ENCODE assay signal across 8 mouse cellular contexts in the genomic region with DNA sequence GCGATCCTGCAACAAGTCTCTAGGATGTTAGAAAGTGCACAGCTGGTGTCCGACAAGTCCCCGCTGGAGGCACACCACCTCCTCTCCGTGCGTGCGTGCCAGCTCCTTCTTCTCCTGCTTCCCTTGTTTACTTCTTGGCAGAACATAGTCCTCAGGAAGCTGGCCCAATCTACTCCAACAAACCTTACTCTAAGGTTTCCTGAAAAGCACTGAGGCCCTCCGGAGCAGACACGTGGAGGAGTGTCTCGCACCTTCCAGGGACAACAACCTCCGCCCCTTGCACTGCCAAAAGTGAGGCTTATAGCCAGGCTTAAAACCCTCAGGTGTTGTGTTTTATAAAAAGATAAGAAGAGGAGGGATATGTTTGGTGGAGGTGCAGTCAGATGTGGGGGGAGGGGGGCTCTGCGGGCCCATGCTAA. TPM values are rescaled to one million over a fixed set of nuclear protein-coding genes. Genes with fewer than 3 reads are reported as not detected.
DNase-seq lines count a peak whose midpoint lies in the region; ATAC-seq and TF ChIP-seq lines count a peak whose summit lies in the region.

No protein-coding gene starts in this region.

- peaks cover 6% of the 10 kb centered on the region for H3K27me3 ChIP-seq in hindbrain, embryonic 10.5 days (ENCODE audit: insufficient read depth, poor library complexity, severe bottlenecking)
- no peaks in the 10 kb centered on the region for H3K27me3 ChIP-seq in hindbrain, postnatal 0 days (ENCODE audit: insufficient read depth, low read length)
- no peaks in the 10 kb centered on the region for H3K27me3 ChIP-seq in heart, embryonic 14.5 days (ENCODE audit: control insufficient read depth, insufficient read depth, low read length)
- no peaks in the 10 kb centered on the region for H3K27me3 ChIP-seq in midbrain, embryonic 13.5 days

- no peak overlapping the region for H3K9ac ChIP-seq in hindbrain, postnatal 0 days (replicated peaks; ENCODE audit: low read length)
- peak overlapping the region; percentile 63 for H3K9ac ChIP-seq in heart, embryonic 14.5 days (ENCODE audit: low read length)
- H3K9ac ChIP-seq in midbrain, embryonic 13.5 days (replicated peaks): no peak overlapping the region

- peak overlapping the region; percentile 56 for H3K27ac ChIP-seq in hindbrain, embryonic 10.5 days
- H3K27ac ChIP-seq in hindbrain, postnatal 0 days: no peak overlapping the region
- H3K27ac ChIP-seq in heart, embryonic 14.5 days (replicated peaks in 1 of 2; ENCODE audit: control insufficient read depth in 1 of 2, insufficient read depth in 1 of 2, low read depth in 2 of 2, low read length in 2 of 2): peak overlapping the region; percentile 85 to 93
- no peak overlapping the region for H3K27ac ChIP-seq in midbrain, embryonic 13.5 days

- peaks cover 36% of the 10 kb centered on the region for H3K4me1 ChIP-seq in hindbrain, embryonic 10.5 days (replicated peaks)
- 0 out of 2 replicates have a peak, but pooled peaks cover 8% of the 10 kb centered on the region for H3K4me1 ChIP-seq in hindbrain, postnatal 0 days (ENCODE audit: insufficient read depth, low read length)
- peaks cover 29 to 46% of the 10 kb centered on the region in 2 experiments for H3K4me1 ChIP-seq in heart, embryonic 14.5 days (ENCODE audit: control insufficient read depth in 2 of 2, insufficient read depth in 2 of 2, low read length in 2 of 2)
- H3K4me1 ChIP-seq in midbrain, embryonic 13.5 days (replicated peaks): peaks cover 28% of the 10 kb centered on the region

- no peaks in the 10 kb centered on the region for H3K36me3 ChIP-seq in hindbrain, embryonic 10.5 days
- no peaks in the 10 kb centered on the region for H3K36me3 ChIP-seq in hindbrain, postnatal 0 days (ENCODE audit: insufficient read depth, low read length)
- no peaks in the 10 kb centered on the region for H3K36me3 ChIP-seq in heart, embryonic 14.5 days (ENCODE audit: control insufficient read depth, insufficient read depth, low read length)
- H3K36me3 ChIP-seq in midbrain, embryonic 13.5 days: no peaks in the 10 kb centered on the region

- ATAC-seq in hindbrain, postnatal 0 days: no peak; the same call in 1 of the 2 replicates
- no peak for ATAC-seq in heart, embryonic 14.5 days (ENCODE audit: insufficient number of reproducible peaks, insufficient read depth, low FRiP score, low read depth)
- ATAC-seq in midbrain, embryonic 13.5 days: peak; percentile 5; the same call in 1 of the 2 replicates

- DNase-seq in hindbrain, embryonic 10.5 days (ENCODE audit: low spot score): peak; percentile 21
- no peak for DNase-seq in hindbrain, postnatal 0 days (ENCODE audit: low spot score)
- DNase-seq in brain, adult 2 months (ENCODE audit: low read depth, low spot score): peak; percentile 62
- peak; percentile 40 for DNase-seq in kidney, postnatal 14 days
- no peak for DNase-seq in layer of hippocampus, postnatal 25 days (ENCODE audit: extremely low spot score in 1 of 2, low spot score in 1 of 2)
- DNase-seq in frontal cortex, postnatal 25 days (ENCODE audit: low spot score in 2 of 2): no peak

- WGBS in hindbrain, embryonic 10.5 days: 17% methylated on average over 11 of the region's 11 CpGs
- 28% methylated on average over 11 of the region's 11 CpGs for WGBS in hindbrain, postnatal 0 days
- WGBS in heart, embryonic 14.5 days: 10% methylated on average over 11 of the region's 11 CpGs
- 23% methylated on average over 11 of the region's 11 CpGs for WGBS in midbrain, embryonic 13.5 days

- peak overlapping the region; percentile 18; the same call in 1 of the 2 replicates for H3K4me3 ChIP-seq in hindbrain, embryonic 10.5 days
- no peak overlapping the region for H3K4me3 ChIP-seq in hindbrain, postnatal 0 days (ENCODE audit: low read length)
- H3K4me3 ChIP-seq in heart, embryonic 14.5 days (ENCODE audit: control insufficient read depth in 1 of 2, insufficient read depth in 1 of 2, low read depth in 1 of 2, low read length in 2 of 2): peak overlapping the region; percentile 6 to 16; a peak in 3 of 4 replicates
- H3K4me3 ChIP-seq in midbrain, embryonic 13.5 days (replicated peaks): no peak overlapping the region

- TF ChIP-seq CTCF in hindbrain, postnatal 0 days (IDR thresholded peaks at IDR 0.05; ENCODE audit: low read depth): no peak

- no peak overlapping the region for H3K4me2 ChIP-seq in hindbrain, postnatal 0 days (ENCODE audit: low read depth, low read length)
- H3K4me2 ChIP-seq in heart, embryonic 14.5 days (ENCODE audit: low read length): peak overlapping the region; percentile 59
- H3K4me2 ChIP-seq in midbrain, embryonic 13.5 days (replicated peaks): peak overlapping the region; percentile 17

- H3K9me3 ChIP-seq in hindbrain, embryonic 10.5 days: no peaks in the 10 kb centered on the region
- H3K9me3 ChIP-seq in hindbrain, postnatal 0 days (ENCODE audit: low read length): no peaks in the 10 kb centered on the region
- no peaks in the 10 kb centered on the region for H3K9me3 ChIP-seq in heart, embryonic 14.5 days (ENCODE audit: control insufficient read depth, low read length)
- no peaks in the 10 kb centered on the region for H3K9me3 ChIP-seq in midbrain, embryonic 13.5 days

RNA-seq across cellular contexts. Expression of gene Ripor2, which starts 21.6 kb away (rescaled TPM):
- polyA plus RNA-seq in hindbrain, embryonic 10.5 days (2016; fragmentation: Nextera tagmentation; extraction: Ambion mirVana): 3.7 and 6.4 TPM in 2 replicates
- total RNA-seq in hindbrain, postnatal 0 days (2014; rRNA removed): 32.9 and 34.8 TPM in 2 replicates
- 12.5 and 13.1 TPM in 2 replicates for polyA plus RNA-seq in hindbrain, postnatal 0 days (2015; fragmentation: Nextera tagmentation; extraction: Ambion mirVana)
- polyA plus RNA-seq in heart, embryonic 14.5 days (2014; fragmentation: Nextera tagmentation; extraction: Ambion mirVana): 13.1 and 16.5 TPM in 2 replicates
- polyA plus RNA-seq in midbrain, embryonic 13.5 days (2015; fragmentation: Nextera tagmentation; extraction: Ambion mirVana): 22.3 and 29.1 TPM in 2 replicates
- total RNA-seq in layer of hippocampus, postnatal 25 days (2021): 10 to 100 TPM; 76.0 to 81.4 TPM

Comparison
In these comparisons a context has a peak if more than half of its experiments do, and no peak if none do; other contexts are left out.
1. DNase-seq: peak in hindbrain, embryonic 10.5 days (single experiment), brain, adult 2 months (single experiment) and kidney, postnatal 14 days (single experiment); none in hindbrain, postnatal 0 days (single experiment), layer of hippocampus, postnatal 25 days (0 of 2) and frontal cortex, postnatal 25 days (0 of 2).
2. H3K27ac ChIP-seq: peak in hindbrain, embryonic 10.5 days (single experiment) and heart, embryonic 14.5 days (2 of 2); none in hindbrain, postnatal 0 days (single experiment) and midbrain, embryonic 13.5 days (single experiment).
3. H3K4me3 ChIP-seq: peak in hindbrain, embryonic 10.5 days (single experiment) and heart, embryonic 14.5 days (2 of 2); none in hindbrain, postnatal 0 days (single experiment) and midbrain, embryonic 13.5 days (single experiment).